Mouse (Mus musculus): Measurements from ENCODE around the gene Inhbc.

The Inhbc gene

DNA sequence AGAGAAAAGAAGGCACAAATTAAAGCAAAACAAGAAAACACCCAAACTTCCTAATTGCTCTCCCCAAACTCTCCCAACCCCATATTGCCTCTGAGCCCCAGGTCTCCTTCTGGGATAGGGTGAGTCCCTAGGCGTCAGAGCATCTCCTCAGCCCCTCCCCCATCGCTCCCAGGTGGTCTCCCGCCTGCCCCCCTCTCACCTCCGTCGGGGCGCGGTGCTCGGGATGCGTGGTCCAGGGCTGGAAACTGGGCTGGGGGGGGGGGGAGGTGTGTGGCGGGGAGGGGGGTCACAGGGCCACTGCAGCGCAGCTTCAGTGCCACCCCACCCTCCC is 28.9 kb downstream of the Inhbc start:
- DNase-seq (ENCODE audit: low read depth, low spot score), result no peak
- peaks cover 3% of the 10 kb centered on the region; the same call in 1 of the 2 replicates for H3K27me3 ChIP-seq (ENCODE audit: control insufficient read depth, insufficient read depth, low read length, poor library complexity, severe bottlenecking)
- H3K36me3 ChIP-seq (ENCODE audit: control insufficient read depth, insufficient read depth, low read length, poor library complexity, severe bottlenecking), result no peaks in the 10 kb centered on the region

GRCm38 (mm10) chr10:127340577-127341359 is 29.5 kb downstream of the Inhbc start:
- Histone ChIP-seq H3K27me3 (ENCODE audit: control insufficient read depth, insufficient read depth, low read length, poor library complexity, severe bottlenecking) (peaks cover 3% of the 10 kb centered on the region; the same call in 1 of the 2 replicates), H3K36me3 (ENCODE audit: control insufficient read depth, insufficient read depth, low read length, poor library complexity, severe bottlenecking) (no peaks in the 10 kb centered on the region)
- DNase-seq (ENCODE audit: low read depth, low spot score), result no peak

GRCm38 (mm10) chr10:127339683-127340576 is 30.3 kb downstream of the Inhbc start:
- DNase-seq (ENCODE audit: low read depth, low spot score), result peak; percentile 37
- Histone ChIP-seq H3K27me3 (ENCODE audit: control insufficient read depth, insufficient read depth, low read length, poor library complexity, severe bottlenecking) (peaks cover 3% of the 10 kb centered on the region; the same call in 1 of the 2 replicates), H3K36me3 (ENCODE audit: control insufficient read depth, insufficient read depth, low read length, poor library complexity, severe bottlenecking) (no peaks in the 10 kb centered on the region)

- H3K36me3 ChIP-seq (ENCODE audit: control insufficient read depth, insufficient read depth, low read length, poor library complexity, severe bottlenecking), result no peaks in the 10 kb centered on the region
- DNase-seq (ENCODE audit: low read depth, low spot score), result peak; percentile 95
- peaks cover 3% of the 10 kb centered on the region; the same call in 1 of the 2 replicates for H3K27me3 ChIP-seq (ENCODE audit: control insufficient read depth, insufficient read depth, low read length, poor library complexity, severe bottlenecking)
Observed at GRCm38 (mm10) chr10:127338930-127339682, 31.1 kb downstream of the Inhbc start.

- Histone ChIP-seq H3K27me3 (ENCODE audit: control insufficient read depth, insufficient read depth, low read length, poor library complexity, severe bottlenecking) (peaks cover 3% of the 10 kb centered on the region; the same call in 1 of the 2 replicates), H3K36me3 (ENCODE audit: control insufficient read depth, insufficient read depth, low read length, poor library complexity, severe bottlenecking) (no peaks in the 10 kb centered on the region)
- no peak for DNase-seq (ENCODE audit: low read depth, low spot score)
Observed at GRCm38 (mm10) chr10:127337536-127338099, 32.6 kb downstream of the Inhbc start.

DNA sequence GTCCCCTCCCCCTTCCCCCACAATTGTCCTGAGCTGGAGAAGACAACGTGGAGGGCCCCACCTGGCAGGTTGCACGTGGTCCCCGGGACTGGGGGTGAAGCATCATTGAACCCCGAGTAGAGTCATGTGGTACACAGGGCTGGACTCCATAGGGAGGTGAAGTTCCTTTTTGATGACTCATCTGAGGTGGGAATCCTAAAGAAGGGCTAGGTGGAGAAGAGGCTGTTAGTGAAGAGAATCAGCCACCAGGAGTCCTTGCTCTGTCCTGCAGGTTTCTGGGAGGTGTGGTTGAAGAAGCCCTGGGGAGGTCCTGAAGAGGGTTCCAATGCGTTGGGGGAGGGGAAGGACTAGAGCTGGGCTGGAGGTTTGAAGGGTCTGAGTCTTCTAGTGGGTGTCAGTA is 33.3 kb downstream of the Inhbc start:
- DNase-seq (ENCODE audit: low read depth, low spot score), result no peak
- Histone ChIP-seq H3K36me3 (ENCODE audit: control insufficient read depth, insufficient read depth, low read length, poor library complexity, severe bottlenecking) (no peaks in the 10 kb centered on the region), H3K27me3 (ENCODE audit: control insufficient read depth, insufficient read depth, low read length, poor library complexity, severe bottlenecking) (peaks cover 3% of the 10 kb centered on the region; the same call in 1 of the 2 replicates)

DNA sequence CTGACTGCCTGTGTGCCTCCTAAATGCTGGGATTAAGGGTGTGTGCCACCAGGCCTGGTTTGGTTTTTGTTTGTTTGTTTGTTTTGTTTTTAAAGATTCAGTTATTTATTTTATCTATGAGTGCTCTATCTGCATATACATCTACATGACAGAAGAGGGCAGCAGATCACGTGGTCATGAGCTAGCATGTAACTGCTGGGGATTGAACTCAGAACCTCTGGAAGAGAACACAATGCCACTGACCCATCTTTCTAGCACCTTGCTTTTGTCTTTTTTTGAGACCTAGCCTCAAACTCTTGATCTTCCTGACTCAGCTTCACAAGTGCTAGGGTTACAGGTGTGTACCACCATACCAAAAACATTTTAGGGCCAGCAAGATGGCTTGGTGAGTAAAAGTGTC is 35.0 kb downstream of the Inhbc start:
- H3K27me3 ChIP-seq (ENCODE audit: control insufficient read depth, insufficient read depth, low read length, poor library complexity, severe bottlenecking), result no peaks in the 10 kb centered on the region; the same call in 1 of the 2 replicates
- no peaks in the 10 kb centered on the region for H3K36me3 ChIP-seq (ENCODE audit: control insufficient read depth, insufficient read depth, low read length, poor library complexity, severe bottlenecking)
- DNase-seq (ENCODE audit: low read depth, low spot score), result peak; percentile 36

DNA sequence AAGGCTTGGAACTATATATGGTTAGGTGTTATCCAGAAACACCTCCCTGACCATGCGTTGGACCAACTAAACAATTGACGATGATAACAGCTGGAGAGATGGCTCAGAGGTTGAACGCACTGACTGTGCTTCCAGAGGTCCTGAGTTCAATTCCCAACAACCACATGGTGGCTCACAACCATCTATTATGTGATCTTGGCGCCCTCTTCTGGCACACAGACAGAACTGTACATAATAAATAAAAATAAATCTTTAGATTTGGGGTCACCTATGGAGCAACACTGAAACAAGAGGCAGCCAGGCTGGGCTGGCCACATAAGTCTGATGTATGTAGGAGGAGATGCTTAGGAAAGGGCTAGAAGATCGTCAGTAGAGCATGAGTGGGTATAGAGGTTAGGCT is 37.1 kb downstream of the Inhbc start:
- Histone ChIP-seq H3K36me3 (ENCODE audit: control insufficient read depth, insufficient read depth, low read length, poor library complexity, severe bottlenecking) (peaks cover 11% of the 10 kb centered on the region), H3K27me3 (ENCODE audit: control insufficient read depth, insufficient read depth, low read length, poor library complexity, severe bottlenecking) (no peaks in the 10 kb centered on the region; the same call in 1 of the 2 replicates)
- DNase-seq (ENCODE audit: low read depth, low spot score), result peak; percentile 66

GRCm38 (mm10) chr10:127332211-127332874 is 37.9 kb downstream of the Inhbc start:
- Histone ChIP-seq H3K27me3 (ENCODE audit: control insufficient read depth, insufficient read depth, low read length, poor library complexity, severe bottlenecking) (no peaks in the 10 kb centered on the region; the same call in 1 of the 2 replicates), H3K36me3 (ENCODE audit: control insufficient read depth, insufficient read depth, low read length, poor library complexity, severe bottlenecking) (peaks cover 15% of the 10 kb centered on the region)
- DNase-seq (ENCODE audit: low read depth, low spot score), result peak; percentile 42

DNA sequence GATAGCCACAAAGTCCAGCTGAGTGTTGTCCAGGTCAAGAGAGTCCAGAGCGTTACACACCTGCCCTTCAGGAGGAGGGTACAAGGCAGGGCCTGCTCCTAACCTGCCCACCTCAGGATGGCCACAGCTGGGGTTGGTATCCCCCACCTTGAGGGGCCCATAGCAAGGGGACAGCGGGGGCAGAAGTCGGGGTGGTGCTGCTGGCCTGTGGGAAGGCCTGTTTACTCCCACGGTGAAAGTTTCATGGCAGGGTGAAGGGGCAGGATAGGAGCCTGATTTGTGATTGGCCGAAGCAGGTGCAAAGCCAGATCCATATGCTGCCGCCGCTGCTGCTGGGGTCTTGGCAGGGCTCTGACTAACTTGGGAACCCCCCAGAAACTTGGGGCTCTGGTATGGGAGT is 40.0 kb downstream of the Inhbc start:
- no peaks in the 10 kb centered on the region for H3K27me3 ChIP-seq (ENCODE audit: control insufficient read depth, insufficient read depth, low read length, poor library complexity, severe bottlenecking)
- no peak for DNase-seq (ENCODE audit: low read depth, low spot score)
- peaks cover 22% of the 10 kb centered on the region for H3K36me3 ChIP-seq (ENCODE audit: control insufficient read depth, insufficient read depth, low read length, poor library complexity, severe bottlenecking)

- peaks cover 22% of the 10 kb centered on the region for H3K36me3 ChIP-seq (ENCODE audit: control insufficient read depth, insufficient read depth, low read length, poor library complexity, severe bottlenecking)
- no peaks in the 10 kb centered on the region for H3K27me3 ChIP-seq (ENCODE audit: control insufficient read depth, insufficient read depth, low read length, poor library complexity, severe bottlenecking)
- DNase-seq (ENCODE audit: low read depth, low spot score), result no peak
Observed at GRCm38 (mm10) chr10:127327461-127328145, 42.6 kb downstream of the Inhbc start.

GRCm38 (mm10) chr10:127326828-127327227 is 43.4 kb downstream of the Inhbc start:
- H3K36me3 ChIP-seq (ENCODE audit: control insufficient read depth, insufficient read depth, low read length, poor library complexity, severe bottlenecking), result peaks cover 22% of the 10 kb centered on the region
- H3K27me3 ChIP-seq (ENCODE audit: control insufficient read depth, insufficient read depth, low read length, poor library complexity, severe bottlenecking), result no peaks in the 10 kb centered on the region
- no peak for DNase-seq (ENCODE audit: low read depth, low spot score)

DNA sequence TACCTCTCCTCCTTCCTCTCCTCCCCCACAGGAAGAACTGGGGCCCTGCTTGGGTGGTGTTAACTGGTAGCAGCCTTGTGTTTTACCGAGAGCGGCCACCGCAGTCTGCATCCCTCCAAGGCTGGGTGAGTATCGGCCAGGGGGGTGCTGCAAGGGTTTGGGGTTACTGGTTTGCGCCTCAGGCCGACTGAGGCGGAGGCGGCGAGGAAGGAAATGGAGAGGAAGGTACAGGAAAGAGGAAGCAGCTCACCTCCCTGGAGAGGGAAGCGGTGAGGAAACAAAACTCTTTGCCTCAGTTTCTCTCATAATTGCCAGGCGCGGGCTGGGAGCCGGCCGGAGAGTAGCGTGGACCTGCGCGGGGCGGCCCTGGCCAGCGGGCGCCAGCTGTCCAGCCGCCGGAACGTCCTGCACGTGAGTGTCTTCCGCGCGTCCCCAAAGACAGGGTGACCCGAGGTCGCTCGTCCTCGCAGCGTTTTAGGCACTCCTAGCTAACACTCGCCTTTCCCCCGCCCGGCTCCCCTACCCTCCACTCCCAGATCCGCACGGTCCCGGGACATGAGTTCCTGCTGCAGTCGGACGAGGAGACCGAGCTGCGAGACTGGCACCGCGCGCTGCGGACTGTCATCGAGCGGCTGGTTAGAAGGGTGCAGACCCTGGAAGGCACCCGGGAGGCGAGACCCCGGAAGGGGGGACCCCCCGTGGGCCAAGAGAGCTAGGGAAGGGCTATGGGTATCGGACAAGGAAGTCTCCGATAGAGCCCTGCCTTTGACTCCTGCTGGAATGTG is 44.0 kb downstream of the Inhbc start:
- Histone ChIP-seq H3K36me3 (ENCODE audit: control insufficient read depth, insufficient read depth, low read length, poor library complexity, severe bottlenecking) (peaks cover 22% of the 10 kb centered on the region), H3K27me3 (ENCODE audit: control insufficient read depth, insufficient read depth, low read length, poor library complexity, severe bottlenecking) (no peaks in the 10 kb centered on the region)
- peak; percentile 29 for DNase-seq (ENCODE audit: low read depth, low spot score)
